Mouse (Mus musculus): ENCODE data around the gene Moap1. TPM values are rescaled to one million over a fixed set of nuclear protein-coding genes. Genes with fewer than 3 reads are reported as not detected.

Gene Moap1
- polyA plus RNA-seq, 1 experiment from 2014 or later, result 13.1 TPM

DNA sequence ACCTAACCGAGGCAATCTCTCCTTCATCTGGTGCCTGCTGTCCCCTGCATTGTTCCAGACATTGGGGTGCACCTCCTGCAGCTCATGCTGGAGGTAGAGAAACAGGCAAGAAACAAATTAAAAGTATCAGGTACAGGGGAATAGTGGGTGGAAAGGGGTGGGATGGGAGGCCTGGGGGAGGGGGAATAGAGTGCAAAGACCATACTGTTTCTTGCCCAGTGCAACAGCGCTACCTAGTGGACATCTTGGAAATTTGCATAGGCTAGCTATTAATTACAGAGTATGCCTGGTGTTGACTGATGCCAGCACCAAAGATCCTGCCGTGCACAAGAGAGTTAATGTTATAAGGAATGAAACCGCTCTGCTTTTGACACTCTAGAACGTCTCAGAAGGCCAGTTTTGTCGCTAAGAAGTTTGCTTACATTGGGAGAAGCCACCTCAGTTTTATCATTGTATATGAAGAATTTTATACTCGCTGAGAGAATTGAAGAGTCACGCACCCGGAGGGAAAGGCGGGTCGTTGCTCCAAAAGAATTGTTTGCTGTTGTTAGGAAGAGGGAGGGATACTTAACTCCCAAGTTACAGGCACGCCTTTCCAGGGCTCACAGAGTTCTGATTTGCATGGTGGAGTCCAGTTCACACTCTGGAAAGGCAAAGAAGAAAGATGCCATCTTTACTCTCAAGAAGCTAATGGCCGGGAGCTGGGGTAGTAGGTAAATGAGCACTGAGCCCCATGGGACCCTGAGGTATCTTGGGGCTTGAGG, 23.7 kb downstream of the Moap1 start:
- Histone ChIP-seq H3K9me3 (replicated peaks) (no peaks in the 10 kb centered on the region), H3K27me3 (no peaks in the 10 kb centered on the region), H3K4me2 (no peak overlapping the region; the same call in 1 of the 2 replicates), H3K9ac (no peak overlapping the region), H3K4me3 (no peak overlapping the region), H3K27ac (no peak overlapping the region), H3K4me1 (replicated peaks) (peaks cover 4% of the 10 kb centered on the region), H3K36me3 (no peaks in the 10 kb centered on the region)
- 25% methylated on average over 13 of the region's 13 CpGs for WGBS
- 0 out of 2 replicates have a peak, but pooled peaks have one; percentile 27 for ATAC-seq (replicated peaks; ENCODE audit: insufficient number of reproducible peaks, insufficient read depth, low FRiP score, low read depth)

DNA sequence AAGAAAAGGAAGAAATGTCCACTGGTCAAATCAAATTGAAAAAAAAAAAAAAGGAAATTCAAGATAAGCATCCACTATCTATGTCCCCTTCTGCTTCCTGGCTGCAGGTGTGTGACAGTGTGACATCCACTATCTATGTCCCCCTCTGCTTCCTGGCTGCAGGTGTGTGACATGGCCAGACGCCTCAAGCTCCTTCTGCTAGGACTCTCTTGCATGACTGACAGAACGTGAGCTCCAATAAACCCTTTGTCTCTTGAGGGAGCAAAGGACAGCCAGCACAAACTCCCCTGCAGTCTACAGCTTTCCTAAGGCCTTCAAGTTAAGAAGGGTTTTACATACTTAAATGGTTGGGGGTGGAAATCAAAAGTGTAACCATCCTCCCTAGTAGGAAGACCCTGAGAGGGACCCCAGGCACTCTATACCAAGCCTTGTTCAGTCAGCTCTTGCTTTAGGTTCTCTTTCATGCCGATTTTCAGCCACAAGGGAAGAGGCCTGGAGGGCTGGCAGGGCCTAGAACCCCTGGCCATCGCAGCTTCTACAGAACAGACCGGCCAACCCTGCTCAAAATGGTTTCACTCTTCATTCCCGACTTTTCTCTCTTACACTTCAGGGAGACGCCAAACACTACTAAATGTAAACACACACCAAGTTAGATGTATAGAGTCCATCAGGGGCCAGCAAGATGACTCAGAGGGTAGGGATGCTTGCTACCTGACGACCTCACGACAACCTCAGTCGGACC, 28.6 kb downstream of the Moap1 start:
- 79% methylated on average over 10 of the region's 10 CpGs for WGBS
- Histone ChIP-seq H3K9ac (no peak overlapping the region), H3K9me3 (replicated peaks) (no peaks in the 10 kb centered on the region), H3K4me2 (no peak overlapping the region), H3K4me3 (no peak overlapping the region), H3K27me3 (no peaks in the 10 kb centered on the region), H3K4me1 (replicated peaks) (peaks cover 5% of the 10 kb centered on the region), H3K27ac (no peak overlapping the region), H3K36me3 (no peaks in the 10 kb centered on the region)
- ATAC-seq (replicated peaks; ENCODE audit: insufficient number of reproducible peaks, insufficient read depth, low FRiP score, low read depth), result no peak

DNA sequence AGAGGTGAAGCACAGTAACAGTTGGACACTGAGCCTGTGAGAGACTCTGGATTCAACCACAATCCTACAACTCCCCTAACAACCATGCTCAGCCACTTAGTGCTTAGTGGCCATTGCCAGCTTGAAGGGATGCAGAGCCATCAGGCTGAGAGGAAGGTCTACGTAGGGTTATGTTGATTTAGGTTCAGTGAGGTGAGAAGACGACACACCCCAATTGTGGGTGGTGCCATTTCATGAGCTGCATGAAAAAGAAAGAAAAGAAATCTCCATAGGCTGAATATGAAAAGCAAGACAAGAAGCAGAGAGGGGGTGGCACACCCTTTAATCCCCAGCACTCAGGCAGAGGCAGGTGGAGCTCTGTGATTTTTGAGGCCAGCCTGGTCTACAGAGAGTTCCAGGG, 29.3 kb downstream of the Moap1 start:
- Histone ChIP-seq H3K9ac (no peak overlapping the region), H3K4me3 (no peak overlapping the region), H3K4me2 (no peak overlapping the region), H3K36me3 (no peaks in the 10 kb centered on the region), H3K27me3 (no peaks in the 10 kb centered on the region), H3K27ac (no peak overlapping the region), H3K4me1 (replicated peaks) (0 out of 2 replicates have a peak, but pooled peaks cover 3% of the 10 kb centered on the region), H3K9me3 (replicated peaks) (no peaks in the 10 kb centered on the region)
- no peak for ATAC-seq (replicated peaks; ENCODE audit: insufficient number of reproducible peaks, insufficient read depth, low FRiP score, low read depth)
- WGBS, result 85% methylated on average over 2 of the region's 2 CpGs

DNA sequence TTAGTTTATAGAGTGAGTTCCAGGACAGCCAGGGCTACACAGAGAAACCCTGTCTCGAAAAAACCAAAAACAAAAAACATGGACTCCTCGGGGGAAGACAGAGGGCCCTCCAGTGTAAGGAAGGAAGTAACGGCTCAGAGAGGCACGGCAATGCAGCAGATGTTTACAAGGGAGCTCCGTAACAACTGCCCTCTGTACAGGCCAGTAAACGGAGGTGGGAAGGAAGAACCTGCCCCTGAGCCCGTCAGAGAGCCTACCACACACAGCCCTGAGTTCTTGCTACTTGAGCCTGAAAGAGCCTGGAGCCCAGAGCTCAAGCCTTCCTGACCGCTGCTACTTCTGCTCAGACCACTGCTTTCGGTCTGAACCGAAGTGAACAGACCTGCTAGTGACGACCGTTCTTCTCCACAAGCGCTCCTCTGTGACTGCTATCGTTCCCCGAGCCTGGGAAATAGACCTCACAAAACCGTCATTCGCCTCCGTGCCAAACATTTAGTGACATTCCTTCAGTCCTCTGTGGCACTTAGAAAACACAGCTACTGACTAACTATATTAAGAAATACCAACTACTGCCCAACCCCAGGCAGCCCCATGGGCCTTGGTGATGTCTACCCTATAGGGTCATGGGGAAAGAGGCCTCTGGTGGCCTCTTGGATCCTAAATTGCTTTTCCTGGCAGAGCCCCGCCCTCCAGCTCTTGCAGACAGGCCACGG, 30.2 kb downstream of the Moap1 start:
- Histone ChIP-seq H3K36me3 (no peaks in the 10 kb centered on the region), H3K9me3 (replicated peaks) (no peaks in the 10 kb centered on the region), H3K4me3 (no peak overlapping the region), H3K27me3 (no peaks in the 10 kb centered on the region), H3K4me2 (0 out of 2 replicates have a peak overlapping the region, but pooled peaks have one; percentile 18), H3K4me1 (replicated peaks) (0 out of 2 replicates have a peak, but pooled peaks cover 3% of the 10 kb centered on the region), H3K27ac (no peak overlapping the region), H3K9ac (no peak overlapping the region)
- no peak for ATAC-seq (replicated peaks; ENCODE audit: insufficient number of reproducible peaks, insufficient read depth, low FRiP score, low read depth)
- 60% methylated on average over 20 of the region's 20 CpGs for WGBS

DNA sequence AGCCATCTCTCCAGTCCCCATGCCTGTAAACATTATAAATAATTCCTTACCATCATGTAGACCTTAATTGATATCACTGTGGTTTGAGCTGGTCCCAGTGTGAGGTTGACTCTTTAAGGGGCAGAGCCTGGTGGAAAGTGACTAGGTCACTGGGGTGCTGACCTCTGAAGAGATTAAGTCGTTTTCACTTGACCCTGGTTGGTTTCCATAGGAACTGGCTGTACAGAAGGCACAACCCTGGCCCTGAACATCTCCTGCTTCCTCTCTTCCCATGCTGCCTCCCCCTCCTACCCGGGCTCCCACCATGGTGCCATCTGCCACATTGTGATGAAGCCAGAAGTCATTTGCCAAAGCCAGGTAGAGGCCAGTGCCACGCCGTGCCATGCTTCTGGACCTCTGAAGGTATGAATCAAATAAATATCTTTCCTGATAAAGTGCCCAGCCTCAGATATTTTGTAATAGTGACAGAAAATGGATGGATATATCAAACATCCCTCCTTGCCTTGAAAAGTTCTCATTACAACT, 32.5 kb downstream of the Moap1 start:
- Histone ChIP-seq H3K27me3 (no peaks in the 10 kb centered on the region), H3K9me3 (replicated peaks) (no peaks in the 10 kb centered on the region), H3K36me3 (no peaks in the 10 kb centered on the region), H3K4me3 (no peak overlapping the region), H3K4me1 (replicated peaks) (peaks cover 4% of the 10 kb centered on the region), H3K27ac (no peak overlapping the region), H3K4me2 (no peak overlapping the region), H3K9ac (no peak overlapping the region)
- 62% methylated on average over 4 of the region's 4 CpGs for WGBS
- ATAC-seq (replicated peaks; ENCODE audit: insufficient number of reproducible peaks, insufficient read depth, low FRiP score, low read depth), result no peak

DNA sequence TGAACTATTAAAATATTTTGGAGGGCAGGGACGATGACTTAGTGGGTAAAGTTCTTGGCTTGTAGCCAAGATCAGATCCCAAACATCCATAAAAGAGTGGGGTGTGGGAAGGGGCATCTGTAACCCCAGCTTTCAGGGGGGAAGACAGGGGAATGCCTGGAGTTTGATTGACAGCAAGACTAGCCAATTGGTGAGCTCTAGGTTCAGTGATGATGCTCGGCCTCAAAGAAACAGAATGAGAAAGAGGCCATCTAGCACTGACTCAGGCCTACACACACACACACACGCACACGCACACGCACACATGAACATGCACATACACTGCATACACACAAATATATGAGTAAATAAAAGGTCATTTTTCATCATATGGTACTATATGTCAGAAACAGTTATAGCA, 33.6 kb downstream of the Moap1 start:
- Histone ChIP-seq H3K27ac (no peak overlapping the region), H3K9ac (no peak overlapping the region), H3K27me3 (no peaks in the 10 kb centered on the region), H3K36me3 (no peaks in the 10 kb centered on the region), H3K4me2 (no peak overlapping the region), H3K4me1 (replicated peaks) (peaks cover 12% of the 10 kb centered on the region), H3K9me3 (replicated peaks) (no peaks in the 10 kb centered on the region), H3K4me3 (no peak overlapping the region)
- ATAC-seq (replicated peaks; ENCODE audit: insufficient number of reproducible peaks, insufficient read depth, low FRiP score, low read depth), result no peak
- 84% methylated on average over 5 of the region's 5 CpGs for WGBS

DNA sequence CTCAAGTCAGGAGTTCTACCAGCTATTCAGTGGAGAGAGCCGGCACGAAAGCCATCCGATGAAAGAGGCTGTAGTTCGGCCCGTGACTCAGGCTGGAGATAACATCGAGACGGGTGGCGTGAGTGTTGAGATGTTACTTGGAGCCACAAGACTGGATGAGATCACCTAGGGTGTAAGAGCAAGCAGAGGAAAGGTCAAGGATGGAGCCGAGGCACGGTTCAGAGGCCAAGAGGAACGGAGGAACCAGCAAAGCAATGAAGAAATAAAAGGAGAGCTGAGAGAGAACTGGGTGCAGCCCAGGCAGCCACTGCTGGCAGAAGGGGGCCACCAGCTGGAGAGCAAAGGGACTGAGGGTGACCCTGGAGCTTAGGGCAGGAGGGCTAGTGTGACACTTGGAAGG, 35.2 kb downstream of the Moap1 start:
- H3K36me3 ChIP-seq, result no peaks in the 10 kb centered on the region
- H3K4me2 ChIP-seq, result peak overlapping the region; percentile 58
- H3K27ac ChIP-seq, result no peak overlapping the region
- H3K9me3 ChIP-seq (replicated peaks), result no peaks in the 10 kb centered on the region
- no peaks in the 10 kb centered on the region for H3K27me3 ChIP-seq
- H3K9ac ChIP-seq, result no peak overlapping the region
- ATAC-seq (replicated peaks; ENCODE audit: insufficient number of reproducible peaks, insufficient read depth, low FRiP score, low read depth), result no peak
- peaks cover 22% of the 10 kb centered on the region for H3K4me1 ChIP-seq (replicated peaks)
- H3K4me3 ChIP-seq, result peak overlapping the region; percentile 27
- 31% methylated on average over 11 of the region's 11 CpGs for WGBS

DNA sequence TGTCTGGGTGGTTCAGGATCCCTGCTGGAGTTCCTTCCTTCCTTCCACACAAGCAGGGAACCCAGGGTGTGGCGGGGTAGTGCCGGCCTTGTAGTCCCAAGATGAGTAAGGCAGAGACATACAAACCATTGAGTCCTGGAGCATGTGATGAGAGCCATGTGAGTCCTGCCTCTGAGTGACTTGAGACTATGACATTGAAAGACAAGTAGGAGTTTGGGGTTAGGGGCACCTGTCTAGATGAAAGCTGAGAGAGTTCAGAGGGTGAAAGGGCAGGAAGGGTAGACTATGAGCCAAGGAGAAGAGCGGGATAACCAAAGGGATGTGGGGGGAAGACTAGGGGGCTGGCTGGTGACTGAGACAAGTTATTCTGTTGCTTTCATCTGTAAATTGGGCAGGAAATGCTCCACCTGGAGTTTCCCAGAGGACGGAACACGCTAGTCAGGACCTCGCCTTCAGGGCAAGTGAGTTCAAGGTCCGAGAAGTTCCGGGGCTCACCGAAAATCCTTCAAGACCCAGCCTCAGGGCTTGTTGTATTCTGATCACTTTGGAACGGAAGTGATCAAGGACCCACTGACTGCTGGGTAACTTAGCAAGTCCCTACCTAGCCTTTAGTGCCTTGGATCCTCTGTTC, 36.5 kb downstream of the Moap1 start:
- Histone ChIP-seq H3K27ac (no peak overlapping the region), H3K36me3 (no peaks in the 10 kb centered on the region), H3K4me1 (replicated peaks) (peaks cover 30% of the 10 kb centered on the region), H3K9ac (no peak overlapping the region), H3K4me3 (no peak overlapping the region), H3K27me3 (no peaks in the 10 kb centered on the region), H3K9me3 (replicated peaks) (no peaks in the 10 kb centered on the region), H3K4me2 (no peak overlapping the region)
- WGBS, result 90% methylated on average over 10 of the region's 10 CpGs
- ATAC-seq (replicated peaks; ENCODE audit: insufficient number of reproducible peaks, insufficient read depth, low FRiP score, low read depth), result no peak

DNA sequence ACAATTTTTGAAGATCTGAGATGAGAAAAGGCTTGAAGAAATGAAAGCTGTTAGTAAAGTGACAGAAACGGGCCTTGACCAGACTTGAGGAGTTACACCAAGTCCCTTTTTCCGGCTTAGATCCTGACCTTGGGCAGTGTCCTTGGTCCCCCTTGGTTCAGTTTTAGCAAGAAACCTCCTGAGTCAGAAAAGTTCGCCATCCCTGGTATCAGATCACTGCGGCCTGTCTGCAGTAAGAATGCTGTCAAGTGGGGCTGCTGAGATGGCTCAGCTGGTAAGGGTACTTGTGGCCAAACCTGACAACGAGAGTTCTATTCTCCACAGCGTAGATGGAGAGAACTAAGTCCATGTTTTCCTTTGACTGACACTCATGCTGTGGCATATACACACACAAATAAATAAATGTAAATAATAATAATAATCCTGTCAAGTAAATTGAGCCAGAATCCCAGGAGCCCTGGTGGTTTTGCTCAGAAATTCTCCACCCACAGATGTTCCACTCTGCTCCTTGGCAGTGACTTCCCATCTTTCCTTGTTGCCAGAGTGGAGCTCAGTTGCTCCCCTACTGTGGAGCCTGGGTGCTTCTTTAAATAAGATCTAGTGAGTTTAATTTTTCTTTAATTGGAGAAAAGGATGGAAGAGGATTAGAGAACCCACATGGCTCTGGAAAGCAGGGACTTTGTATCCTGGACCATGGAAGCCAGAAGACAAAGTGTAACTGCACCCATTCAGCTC, 37.4 kb downstream of the Moap1 start:
- Histone ChIP-seq H3K9me3 (replicated peaks) (no peaks in the 10 kb centered on the region), H3K27ac (0 out of 2 replicates have a peak overlapping the region, but pooled peaks have one; percentile 88), H3K4me1 (replicated peaks) (peaks cover 30% of the 10 kb centered on the region), H3K4me2 (peak overlapping the region; percentile 95), H3K4me3 (peak overlapping the region; percentile 76; the same call in 1 of the 2 replicates), H3K27me3 (no peaks in the 10 kb centered on the region), H3K9ac (no peak overlapping the region), H3K36me3 (no peaks in the 10 kb centered on the region)
- ATAC-seq (replicated peaks; ENCODE audit: insufficient number of reproducible peaks, insufficient read depth, low FRiP score, low read depth), result no peak
- 69% methylated on average over 6 of the region's 6 CpGs for WGBS

DNA sequence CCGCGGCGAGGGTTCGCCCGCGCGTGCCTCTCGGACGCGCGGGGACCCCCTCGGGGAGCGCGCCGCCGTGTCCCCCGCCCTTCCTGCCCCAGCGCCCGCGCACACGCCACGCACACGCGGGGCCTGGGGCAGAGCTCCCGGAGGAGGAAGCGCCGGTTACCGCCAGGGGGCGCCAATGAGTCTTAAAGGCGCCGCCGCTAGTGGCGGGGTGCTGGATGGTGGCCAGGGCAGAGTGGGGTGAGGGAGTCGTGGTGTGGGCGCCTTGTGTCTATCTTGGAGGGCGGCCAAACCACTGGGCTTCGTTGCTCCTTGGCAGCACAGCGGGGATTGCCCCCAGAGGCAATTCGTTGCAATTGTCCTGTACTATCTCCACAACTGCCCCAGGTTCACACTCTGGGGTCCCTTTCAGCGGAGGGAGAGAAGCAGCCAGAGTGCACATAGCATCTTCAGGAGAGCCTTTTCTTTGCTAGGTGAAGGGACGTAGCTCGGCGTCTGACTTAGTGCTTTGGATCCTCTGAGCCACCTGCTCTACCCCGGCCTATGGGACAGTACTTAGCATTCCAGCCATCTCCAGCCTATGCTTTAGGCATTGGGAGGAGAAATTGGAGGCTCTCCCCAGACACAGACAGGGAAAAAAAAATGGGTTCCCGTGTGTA, 38.1 kb downstream of the Moap1 start:
- H3K4me2 ChIP-seq, result peak overlapping the region; percentile 95
- peak overlapping the region; percentile 88 for H3K27ac ChIP-seq
- H3K9ac ChIP-seq, result peak overlapping the region; percentile 90
- peak overlapping the region; percentile 76 for H3K4me3 ChIP-seq
- no peaks in the 10 kb centered on the region for H3K36me3 ChIP-seq
- peaks cover 30% of the 10 kb centered on the region for H3K4me1 ChIP-seq (replicated peaks)
- no peaks in the 10 kb centered on the region for H3K9me3 ChIP-seq (replicated peaks)
- WGBS, result 3% methylated on average over 45 of the region's 45 CpGs
- peak; percentile 60 for ATAC-seq (replicated peaks; ENCODE audit: insufficient number of reproducible peaks, insufficient read depth, low FRiP score, low read depth)
- H3K27me3 ChIP-seq, result no peaks in the 10 kb centered on the region

Measured in heart, embryonic 15.5 days (tissue).